In the genomic region with DNA sequence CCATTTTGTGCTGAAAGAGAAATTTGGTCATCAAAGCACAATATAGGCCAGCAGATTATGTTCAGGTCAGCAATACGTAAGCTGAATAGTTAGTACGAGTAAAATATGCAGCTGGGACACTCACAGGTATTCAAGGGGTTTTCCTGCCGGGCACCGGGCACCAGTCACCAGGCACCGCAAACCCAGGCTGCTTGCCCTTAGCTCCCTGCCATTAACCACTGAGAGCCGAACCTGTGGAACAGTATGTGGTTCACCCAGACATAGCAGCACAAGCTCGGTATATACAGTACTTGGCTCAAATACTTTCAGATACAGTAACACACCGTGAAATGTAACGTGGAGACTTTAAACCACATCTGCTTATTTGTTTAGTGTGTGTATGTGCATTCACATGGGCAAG, we compare ENCODE assay signal across 10 mouse cellular contexts. TPM values are rescaled to one million over a fixed set of nuclear protein-coding genes. Genes with fewer than 3 reads are reported as not detected.
DNase-seq lines count a peak whose midpoint lies in the region; ATAC-seq and TF ChIP-seq lines count a peak whose summit lies in the region.
"Had no signal": no experiment of that assay in that cellular context is flagged by ENCODE, and none has a peak within 500 bp of the region (broad histone marks: within the 10 kb centered on the region; RNA-seq: fewer than 3 reads in every experiment).

No protein-coding gene starts in this region.

- no peak overlapping the region for H3K27ac ChIP-seq in embryonic facial prominence, embryonic 11.5 days (replicated peaks; ENCODE audit: low read depth, low read length)
- H3K27ac ChIP-seq in embryonic facial prominence, embryonic 10.5 days (replicated peaks), result no peak overlapping the region
- peak overlapping the region; percentile 31 for H3K27ac ChIP-seq in heart, postnatal 0 days (ENCODE audit: low read depth)
- no peak overlapping the region for H3K27ac ChIP-seq in lung, embryonic 14.5 days (ENCODE audit: low read depth)
- H3K27ac ChIP-seq in intestine, embryonic 15.5 days, result no peak overlapping the region
- H3K27ac ChIP-seq: embryonic facial prominence, embryonic 12.5 days; neural tube, embryonic 13.5 days had no signal

- no peak for TF ChIP-seq EP300 in heart, postnatal 0 days (IDR thresholded peaks at IDR 0.05; ENCODE audit: low read depth)

- intact Hi-C loops in heart, postnatal 14 days (cut with DNase I), result no loop called here

- ATAC-seq in embryonic facial prominence, embryonic 11.5 days (replicated peaks; ENCODE audit: insufficient number of reproducible peaks, low FRiP score, low TSS enrichment, low read depth), result 0 out of 2 replicates have a peak, but pooled peaks have one; percentile 56
- ATAC-seq in heart, postnatal 0 days (ENCODE audit: insufficient read depth, low read depth), result no peak; the same call in 1 of the 2 replicates
- ATAC-seq in lung, embryonic 14.5 days (ENCODE audit: insufficient read depth), result 0 out of 2 replicates have a peak, but pooled peaks have one; percentile 9
- ATAC-seq in intestine, embryonic 15.5 days, result 0 out of 2 replicates have a peak, but pooled peaks have one; percentile 6

- no peak overlapping the region for H3K4me2 ChIP-seq in embryonic facial prominence, embryonic 11.5 days (ENCODE audit: low read depth, low read length)
- no peak overlapping the region for H3K4me2 ChIP-seq in heart, postnatal 0 days (ENCODE audit: low read depth, low read length)
- H3K4me2 ChIP-seq in lung, embryonic 14.5 days, result no peak overlapping the region
- H3K4me2 ChIP-seq in intestine, embryonic 15.5 days (replicated peaks), result no peak overlapping the region
- H3K4me2 ChIP-seq: embryonic facial prominence, embryonic 12.5 days; neural tube, embryonic 13.5 days had no signal

- no peak for DNase-seq in embryonic facial prominence, embryonic 11.5 days (ENCODE audit: low spot score)
- DNase-seq in embryonic facial prominence, embryonic 10.5 days (ENCODE audit: low spot score), result no peak
- no peak for DNase-seq in heart, postnatal 0 days (ENCODE audit: low spot score)
- no peak for DNase-seq in heart, postnatal 14 days
- no peak for DNase-seq in lung, embryonic 14.5 days
- DNase-seq in lung, postnatal 36 days, result no peak
- DNase-seq in yolk sac, embryonic 10.5 days (ENCODE audit: low spot score), result no peak

- 89% methylated on average over 9 of the region's 9 CpGs for WGBS in embryonic facial prominence, embryonic 11.5 days
- 86% methylated on average over 9 of the region's 9 CpGs for WGBS in embryonic facial prominence, embryonic 10.5 days
- 68% methylated on average over 9 of the region's 9 CpGs for WGBS in heart, postnatal 0 days
- 76% methylated on average over 9 of the region's 9 CpGs for WGBS in lung, embryonic 14.5 days
- 82% methylated on average over 9 of the region's 9 CpGs for WGBS in intestine, embryonic 15.5 days

- no peaks in the 10 kb centered on the region for H3K27me3 ChIP-seq in embryonic facial prominence, embryonic 11.5 days (ENCODE audit: control insufficient read depth, insufficient read depth, low read length)
- H3K27me3 ChIP-seq in embryonic facial prominence, embryonic 10.5 days (replicated peaks; ENCODE audit: low read depth, poor library complexity, severe bottlenecking), result no peaks in the 10 kb centered on the region
- no peaks in the 10 kb centered on the region for H3K27me3 ChIP-seq in heart, postnatal 0 days (ENCODE audit: control insufficient read depth, insufficient read depth, low read length)
- no peaks in the 10 kb centered on the region for H3K27me3 ChIP-seq in lung, embryonic 14.5 days (ENCODE audit: insufficient read depth, low read length)
- no peaks in the 10 kb centered on the region for H3K27me3 ChIP-seq in intestine, embryonic 15.5 days (replicated peaks)
- H3K27me3 ChIP-seq: embryonic facial prominence, embryonic 12.5 days; neural tube, embryonic 13.5 days had no signal

- no peaks in the 10 kb centered on the region for H3K9me3 ChIP-seq in embryonic facial prominence, embryonic 11.5 days (replicated peaks; ENCODE audit: control insufficient read depth, low read length)
- H3K9me3 ChIP-seq in embryonic facial prominence, embryonic 10.5 days, result no peaks in the 10 kb centered on the region
- H3K9me3 ChIP-seq in heart, postnatal 0 days (replicated peaks; ENCODE audit: control insufficient read depth, low read length), result no peaks in the 10 kb centered on the region
- no peaks in the 10 kb centered on the region for H3K9me3 ChIP-seq in lung, embryonic 14.5 days (ENCODE audit: low read depth, low read length)
- no peaks in the 10 kb centered on the region for H3K9me3 ChIP-seq in intestine, embryonic 15.5 days
- H3K9me3 ChIP-seq: embryonic facial prominence, embryonic 12.5 days; neural tube, embryonic 13.5 days had no signal

- no peaks in the 10 kb centered on the region for H3K36me3 ChIP-seq in embryonic facial prominence, embryonic 11.5 days (replicated peaks; ENCODE audit: control insufficient read depth, insufficient read depth, low read depth, low read length)
- H3K36me3 ChIP-seq in embryonic facial prominence, embryonic 10.5 days (replicated peaks), result peaks cover 52% of the 10 kb centered on the region
- H3K36me3 ChIP-seq in heart, postnatal 0 days (replicated peaks; ENCODE audit: control insufficient read depth, insufficient read depth, low read length), result peaks cover 33% of the 10 kb centered on the region
- H3K36me3 ChIP-seq in lung, embryonic 14.5 days (ENCODE audit: insufficient read depth), result peaks cover 42% of the 10 kb centered on the region
- H3K36me3 ChIP-seq in intestine, embryonic 15.5 days, result peaks cover 9% of the 10 kb centered on the region; the same call in 1 of the 2 replicates

- no peak overlapping the region for H3K4me3 ChIP-seq in embryonic facial prominence, embryonic 11.5 days (ENCODE audit: low read depth, low read length)
- H3K4me3 ChIP-seq in embryonic facial prominence, embryonic 10.5 days, result no peak overlapping the region
- H3K4me3 ChIP-seq in heart, postnatal 0 days (ENCODE audit: low read depth, low read length), result no peak overlapping the region
- no peak overlapping the region for H3K4me3 ChIP-seq in lung, embryonic 14.5 days (ENCODE audit: low read depth, low read length)
- H3K4me3 ChIP-seq in intestine, embryonic 15.5 days (replicated peaks), result no peak overlapping the region
- H3K4me3 ChIP-seq: embryonic facial prominence, embryonic 12.5 days; neural tube, embryonic 13.5 days had no signal

- no peaks in the 10 kb centered on the region for H3K4me1 ChIP-seq in embryonic facial prominence, embryonic 11.5 days (ENCODE audit: control insufficient read depth, insufficient read depth, low read length)
- H3K4me1 ChIP-seq in embryonic facial prominence, embryonic 10.5 days, result peaks cover 16% of the 10 kb centered on the region; the same call in 1 of the 2 replicates
- peaks cover 13% of the 10 kb centered on the region; the same call in 1 of the 2 replicates for H3K4me1 ChIP-seq in heart, postnatal 0 days (ENCODE audit: control insufficient read depth, insufficient read depth)
- H3K4me1 ChIP-seq in lung, embryonic 14.5 days (ENCODE audit: insufficient read depth), result no peaks in the 10 kb centered on the region
- 0 out of 2 replicates have a peak, but pooled peaks cover 12% of the 10 kb centered on the region for H3K4me1 ChIP-seq in intestine, embryonic 15.5 days (replicated peaks)
- H3K4me1 ChIP-seq: embryonic facial prominence, embryonic 12.5 days had no signal

- no peak overlapping the region for H3K9ac ChIP-seq in embryonic facial prominence, embryonic 11.5 days (replicated peaks; ENCODE audit: low read length)
- H3K9ac ChIP-seq in heart, postnatal 0 days (replicated peaks; ENCODE audit: low read depth, low read length), result no peak overlapping the region
- no peak overlapping the region for H3K9ac ChIP-seq in lung, embryonic 14.5 days
- H3K9ac ChIP-seq in intestine, embryonic 15.5 days, result no peak overlapping the region
- H3K9ac ChIP-seq: embryonic facial prominence, embryonic 12.5 days; neural tube, embryonic 13.5 days had no signal

- TF ChIP-seq CTCF in heart, postnatal 0 days (IDR thresholded peaks at IDR 0.05; ENCODE audit: low read depth), result no peak
- no peak for TF ChIP-seq CTCF in lung, embryonic 14.5 days (IDR thresholded peaks at IDR 0.05; ENCODE audit: low read depth)

RNA-seq across cellular contexts. Expression of a gene that starts 15.1 kb away (rescaled TPM):
- 85.1 and 85.3 TPM in 2 replicates for polyA plus RNA-seq in embryonic facial prominence, embryonic 11.5 days (2014; fragmentation: Nextera tagmentation; extraction: Ambion mirVana)
- 84.3 and 88.7 TPM in 2 replicates for polyA plus RNA-seq in embryonic facial prominence, embryonic 10.5 days (2016; fragmentation: Nextera tagmentation; extraction: Ambion mirVana)
- 39.4 and 40.0 TPM in 2 replicates for total RNA-seq in heart, postnatal 0 days (2014; rRNA removed; ENCODE audit: low replicate concordance)
- 25.4 and 26.8 TPM in 2 replicates for polyA plus RNA-seq in heart, postnatal 0 days (2015; fragmentation: Nextera tagmentation; extraction: Ambion mirVana)
- 10 to 100 TPM; 26.3 to 27.2 TPM for total RNA-seq in heart, postnatal 14 days (2021)
- polyA plus RNA-seq in lung, embryonic 14.5 days (2014; fragmentation: Nextera tagmentation; extraction: Ambion mirVana), result 81.1 and 82.5 TPM in 2 replicates
- polyA plus RNA-seq in intestine, embryonic 15.5 days (2015; fragmentation: Nextera tagmentation; extraction: Ambion mirVana), result 53.4 and 57.9 TPM in 2 replicates

RNA-seq across cellular contexts. Expression of a gene that starts 19.6 kb away (rescaled TPM):
- 38.3 and 38.4 TPM in 2 replicates for polyA plus RNA-seq in embryonic facial prominence, embryonic 11.5 days (2014; fragmentation: Nextera tagmentation; extraction: Ambion mirVana)
- 39.1 and 41.7 TPM in 2 replicates for polyA plus RNA-seq in embryonic facial prominence, embryonic 10.5 days (2016; fragmentation: Nextera tagmentation; extraction: Ambion mirVana)
- total RNA-seq in heart, postnatal 0 days (2014; rRNA removed; ENCODE audit: low replicate concordance), result 10.6 and 13.0 TPM in 2 replicates
- 18.1 and 20.2 TPM in 2 replicates for polyA plus RNA-seq in heart, postnatal 0 days (2015; fragmentation: Nextera tagmentation; extraction: Ambion mirVana)
- 10 to 100 TPM; 27.7 to 31.6 TPM for total RNA-seq in heart, postnatal 14 days (2021)
- polyA plus RNA-seq in lung, embryonic 14.5 days (2014; fragmentation: Nextera tagmentation; extraction: Ambion mirVana), result 41.0 and 43.0 TPM in 2 replicates
- polyA plus RNA-seq in intestine, embryonic 15.5 days (2015; fragmentation: Nextera tagmentation; extraction: Ambion mirVana), result 29.9 and 31.6 TPM in 2 replicates
